Mouse (Mus musculus) retina, postnatal 7 days (tissue): ENCODE results near the gene Ccdc177.
"Not testable (repeated sequence)": the region's sequence is repeated elsewhere in the genome, so short reads cannot be mapped to it uniquely, and the experiment has no call there.

Experiments used
- DNase-seq: peaks from one replicate; pipeline ENCODE4 v3.0.0-alpha.2; 2012; ENCODE audit warnings: low read depth, low spot score

Gene Ccdc177

DNA sequence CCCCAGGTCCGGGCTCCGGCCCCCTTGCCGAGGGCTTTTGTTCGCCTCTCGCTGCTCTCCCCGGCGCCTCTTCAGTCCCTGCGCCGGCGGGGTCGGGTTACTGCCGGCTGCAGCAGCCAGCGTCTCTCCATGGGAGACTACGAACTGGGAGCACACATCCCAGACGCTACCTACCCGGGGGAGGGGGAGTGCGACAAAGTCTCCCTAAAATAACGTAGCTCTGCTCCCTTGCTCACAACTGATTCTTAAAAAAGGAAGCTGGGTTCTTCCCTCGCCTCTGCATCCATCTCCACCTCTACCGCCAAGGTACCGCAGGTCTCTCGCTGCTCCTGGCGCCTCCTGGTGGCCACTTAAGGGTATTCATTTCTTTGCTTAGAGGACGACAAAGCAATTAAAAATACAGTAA, at the start of gene Ccdc177:
TSS of gene Ccdc177 (minus strand) at position 292 of the 406 bp plus-strand sequence.
- peak; percentile 65 for DNase-seq

- no peak for DNase-seq
These were observed 49.5 kb upstream of the Ccdc177 start for GRCm38 (mm10) chr12:80810005-80810404.

DNA sequence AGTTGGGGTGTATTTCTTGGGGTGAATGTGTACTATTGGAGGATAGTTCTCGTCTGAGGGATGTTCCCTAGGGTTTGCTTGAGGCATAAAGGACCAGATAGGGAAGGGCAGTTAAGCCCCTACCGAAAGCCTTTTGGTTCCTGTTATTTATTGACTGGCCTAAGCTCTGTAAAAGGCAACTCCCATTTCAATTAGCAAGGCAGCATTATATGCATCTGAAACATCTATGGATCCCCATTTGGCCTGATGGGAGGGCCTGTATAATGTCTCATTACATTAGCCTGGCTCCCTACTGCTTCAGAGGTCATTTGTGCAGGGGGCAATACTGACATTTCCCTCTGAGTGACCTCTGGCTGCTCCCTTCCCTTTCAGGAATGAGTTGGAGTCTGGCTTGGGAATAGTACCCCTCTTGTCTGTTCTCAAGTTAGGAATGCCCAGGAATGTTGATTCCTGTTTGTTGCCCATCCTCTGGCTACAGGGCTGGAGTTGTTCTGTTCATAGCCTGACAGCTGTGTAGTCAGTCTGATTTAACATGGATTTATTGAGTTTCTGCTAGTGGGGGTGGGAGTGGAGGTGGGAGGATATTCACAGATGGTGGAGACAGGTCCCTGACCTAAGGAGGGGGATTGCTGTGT, 47.1 kb upstream of the Ccdc177 start:
- DNase-seq = no peak

DNA sequence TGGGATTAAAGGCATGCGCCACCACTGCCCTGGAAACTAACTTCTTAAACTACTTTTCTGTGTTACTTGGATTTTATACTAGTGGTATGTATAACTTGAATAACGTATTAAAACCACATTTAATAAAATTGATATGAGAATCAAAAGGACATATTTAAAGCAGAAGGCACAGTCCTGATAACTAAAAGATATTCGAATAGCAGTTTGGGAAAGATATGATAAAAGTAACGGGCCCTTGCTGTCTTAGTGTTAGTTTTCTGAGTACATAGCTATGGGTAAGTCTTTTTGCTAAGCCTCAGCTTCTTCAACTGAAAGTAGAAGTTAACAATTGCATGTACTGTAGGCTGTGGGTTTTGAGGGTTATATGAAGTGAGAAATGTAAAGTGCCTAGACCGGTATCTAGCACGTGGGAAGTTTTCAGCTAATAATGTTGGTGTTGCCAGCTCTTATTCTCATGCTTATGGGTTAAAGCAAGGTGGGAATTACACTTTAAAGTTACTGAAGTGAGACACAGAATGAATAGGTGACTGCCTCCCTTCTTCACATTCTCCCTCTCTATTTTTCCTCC, 44.5 kb upstream of the Ccdc177 start:
- no peak for DNase-seq

DNA sequence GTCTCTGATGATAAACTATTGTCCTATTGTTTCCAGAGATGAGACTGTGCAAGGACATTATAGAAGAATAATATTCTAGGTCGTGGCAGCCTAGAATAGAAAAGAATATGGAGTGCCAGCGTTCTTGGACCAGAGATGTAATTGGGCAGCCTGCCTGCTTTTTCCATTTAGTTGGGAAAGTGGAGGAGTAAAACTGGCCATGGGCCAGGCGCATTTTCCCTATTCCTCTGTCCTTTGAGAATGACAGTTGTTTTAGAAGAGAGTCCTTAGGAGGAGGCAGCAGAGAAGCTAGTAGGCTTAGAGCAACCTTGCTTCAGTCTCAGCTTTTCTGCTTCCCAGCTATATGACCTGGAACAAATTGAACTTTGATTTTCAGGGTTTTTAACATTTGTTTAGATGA, 43.4 kb upstream of the Ccdc177 start:
- no peak for DNase-seq

DNA sequence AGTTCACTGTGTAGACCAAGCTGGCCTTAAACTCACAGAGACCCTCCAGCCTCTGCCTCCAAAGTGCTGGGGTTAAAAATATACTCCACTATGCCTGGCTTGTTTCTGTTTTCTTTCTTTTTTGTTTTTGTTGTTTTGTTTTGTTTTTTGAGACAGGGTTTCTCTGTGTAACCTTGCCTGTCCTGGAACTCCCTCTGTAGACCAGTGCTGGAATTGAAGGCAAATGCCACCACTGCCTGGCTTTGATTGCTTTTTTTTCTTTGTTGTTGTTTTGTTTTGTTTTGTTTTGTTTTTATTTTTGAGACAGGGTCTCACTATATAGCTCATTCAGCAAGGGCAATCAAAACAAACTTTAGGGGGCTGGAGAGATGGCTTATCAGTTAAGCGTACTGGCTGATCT, 41.0 kb upstream of the Ccdc177 start:
- no peak for DNase-seq

DNA sequence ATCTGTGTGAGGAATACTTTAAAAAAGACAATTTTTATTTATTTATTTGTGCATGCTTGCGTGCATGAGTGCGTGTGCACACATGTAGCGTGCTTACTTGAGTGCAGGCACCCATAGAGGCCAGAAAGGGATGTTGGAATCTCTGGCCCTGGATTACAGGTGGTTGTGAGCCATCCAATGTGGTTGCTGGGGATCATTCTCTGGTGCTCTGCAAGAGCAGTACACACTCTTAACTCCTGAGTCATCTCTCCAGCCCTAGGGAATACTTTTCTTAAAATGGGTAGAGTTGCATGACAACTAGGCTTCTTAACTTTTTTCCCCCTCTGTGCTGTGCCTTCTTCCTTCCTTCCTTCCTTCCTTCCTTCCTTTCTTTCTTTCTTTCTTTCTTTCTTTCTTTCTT, 39.7 kb upstream of the Ccdc177 start:
- no peak for DNase-seq

- no peak for DNase-seq
These were observed 37.8 kb upstream of the Ccdc177 start for GRCm38 (mm10) chr12:80798271-80798670.

DNA sequence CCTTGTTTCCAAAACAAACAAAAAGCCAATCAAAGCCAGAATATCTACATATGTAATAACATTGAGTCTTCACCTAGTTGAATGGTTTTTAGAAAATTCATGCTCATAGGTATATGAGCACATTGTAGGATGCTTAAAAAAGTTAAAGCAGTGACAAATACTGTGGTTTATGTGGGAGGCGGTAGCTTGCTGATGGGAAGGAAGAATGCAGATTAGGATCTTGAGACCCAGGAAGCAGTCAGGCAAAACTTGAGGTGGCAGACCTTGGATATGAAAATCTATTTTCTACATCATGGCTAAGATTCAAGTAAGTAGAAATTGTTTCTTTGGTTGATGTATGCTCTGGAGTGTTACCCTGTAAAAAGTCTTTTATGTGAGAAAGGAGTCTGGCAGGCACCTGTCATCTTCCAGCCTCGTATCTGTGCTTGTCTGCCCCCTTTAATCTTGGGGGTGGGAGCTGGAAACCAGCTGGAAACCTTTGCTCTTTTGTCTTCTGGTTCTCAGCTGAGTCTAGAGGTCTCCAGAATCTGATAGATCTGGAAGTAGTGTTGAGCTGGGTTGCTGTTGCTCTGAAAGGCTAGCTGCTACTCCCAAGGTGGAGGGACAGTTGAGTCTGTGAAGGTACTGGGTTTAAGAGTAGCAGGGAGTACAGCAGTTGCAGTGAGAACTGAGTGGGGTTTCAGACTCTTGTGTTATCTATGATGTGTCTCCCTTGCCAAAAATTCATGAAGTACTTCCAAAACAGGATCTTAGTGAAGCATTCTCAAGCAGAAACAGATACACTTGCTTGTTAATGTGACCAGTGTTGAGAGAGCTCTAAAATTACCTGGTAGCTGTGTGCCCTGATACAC, 34.7 kb upstream of the Ccdc177 start:
- DNase-seq = no peak

DNA sequence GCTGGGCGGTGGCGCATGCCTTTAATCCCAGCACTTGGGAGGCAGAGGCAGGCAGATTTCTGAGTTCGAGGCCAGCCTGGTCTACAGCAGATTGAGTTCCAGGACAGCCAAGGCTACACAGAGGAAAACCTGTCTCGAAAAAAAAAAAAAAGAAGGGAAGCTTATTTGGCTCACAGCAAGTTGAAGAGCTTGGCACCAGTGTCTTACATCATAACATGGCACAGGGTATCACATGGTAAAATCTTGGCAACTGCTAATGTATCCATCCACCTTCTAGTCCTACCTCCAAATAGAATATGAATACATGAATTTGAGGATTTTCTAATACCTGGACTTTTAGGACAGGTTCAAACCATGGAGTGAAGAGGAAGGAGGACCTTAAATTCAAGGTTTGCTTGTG, 34.0 kb upstream of the Ccdc177 start:
- DNase-seq = no peak

DNA sequence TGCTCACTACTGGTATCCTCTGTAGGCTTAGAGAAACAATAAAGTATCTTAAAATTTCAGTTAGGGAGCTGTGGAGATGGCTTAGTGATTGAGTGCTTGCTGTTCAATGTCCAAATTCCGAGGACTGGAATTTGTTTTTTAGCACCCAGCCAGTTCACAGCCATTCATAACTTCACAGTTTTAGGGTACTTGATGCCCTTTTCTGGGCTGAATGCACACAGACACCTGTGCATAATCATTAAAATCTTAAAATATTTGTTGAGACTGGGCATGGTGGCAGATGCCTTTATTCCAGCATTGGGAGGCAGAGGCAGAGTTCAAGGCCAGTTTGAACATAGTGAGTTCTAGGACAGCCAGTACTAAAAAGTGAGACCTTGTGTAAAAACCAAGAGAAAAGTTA, 33.0 kb upstream of the Ccdc177 start:
- DNase-seq = no peak

DNA sequence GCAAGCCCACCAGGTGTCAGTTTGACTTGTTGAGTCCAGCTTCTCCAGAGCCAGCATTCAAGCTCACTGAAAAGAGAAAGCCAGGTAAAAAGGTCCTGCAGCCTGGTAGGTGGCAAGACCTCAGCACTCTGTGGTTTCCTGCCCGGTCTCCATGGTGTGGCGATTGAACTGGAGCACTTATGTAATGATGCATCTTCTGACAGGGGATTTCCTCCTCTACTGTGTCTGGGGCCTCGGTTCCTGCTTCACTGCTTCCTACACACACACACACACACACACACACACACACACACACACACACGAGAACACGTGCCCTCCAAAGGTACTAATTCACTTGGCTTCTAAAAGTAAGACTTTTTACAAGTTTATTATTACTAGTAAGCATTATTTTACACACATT, 32.4 kb upstream of the Ccdc177 start:
- DNase-seq = no peak

- no peak for DNase-seq
These were observed 31.3 kb upstream of the Ccdc177 start for GRCm38 (mm10) chr12:80791571-80792444.

DNA sequence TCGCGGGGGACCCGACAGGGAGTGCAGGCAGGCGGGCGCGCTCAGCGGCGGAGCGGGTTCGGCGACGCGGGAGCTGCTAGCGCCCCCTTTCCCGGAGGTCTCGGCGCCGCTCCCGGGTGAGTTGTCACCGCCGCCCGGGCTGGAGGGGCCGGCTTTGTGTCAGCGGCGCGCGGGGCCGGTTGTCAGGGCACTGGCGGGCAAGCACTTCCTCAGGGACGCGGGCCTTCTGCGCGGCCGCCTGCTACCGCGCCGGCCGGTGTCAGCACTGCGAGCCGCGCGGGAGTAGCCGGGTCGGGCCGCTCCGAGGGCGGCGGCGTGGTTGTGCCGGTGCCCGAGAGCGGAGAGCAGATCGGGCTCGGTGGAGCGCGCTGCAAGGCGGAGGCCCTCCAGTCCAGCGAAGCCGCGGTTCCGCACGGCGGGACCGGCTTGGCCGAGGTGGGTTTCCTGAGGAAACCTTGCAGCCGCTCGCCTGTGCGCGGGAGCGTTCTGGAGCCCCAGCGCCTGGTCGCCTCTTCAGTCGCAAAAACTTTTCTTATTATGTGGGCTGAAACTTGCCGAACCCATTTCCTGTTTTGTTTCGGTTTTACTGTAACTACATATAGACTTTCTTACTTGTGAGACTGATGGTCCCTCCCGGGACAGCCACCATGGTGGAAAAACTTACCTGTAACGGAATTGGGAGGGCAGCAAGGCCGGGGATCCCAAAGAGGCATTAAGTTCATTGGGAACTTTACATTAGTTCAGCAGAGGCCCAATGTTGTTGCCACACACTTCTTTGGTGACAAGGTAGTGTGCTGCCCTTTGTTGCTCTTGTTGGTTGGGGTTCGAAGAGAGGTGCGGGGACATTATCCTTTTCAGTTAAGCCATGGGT, 30.4 kb upstream of the Ccdc177 start:
- no peak for DNase-seq

DNA sequence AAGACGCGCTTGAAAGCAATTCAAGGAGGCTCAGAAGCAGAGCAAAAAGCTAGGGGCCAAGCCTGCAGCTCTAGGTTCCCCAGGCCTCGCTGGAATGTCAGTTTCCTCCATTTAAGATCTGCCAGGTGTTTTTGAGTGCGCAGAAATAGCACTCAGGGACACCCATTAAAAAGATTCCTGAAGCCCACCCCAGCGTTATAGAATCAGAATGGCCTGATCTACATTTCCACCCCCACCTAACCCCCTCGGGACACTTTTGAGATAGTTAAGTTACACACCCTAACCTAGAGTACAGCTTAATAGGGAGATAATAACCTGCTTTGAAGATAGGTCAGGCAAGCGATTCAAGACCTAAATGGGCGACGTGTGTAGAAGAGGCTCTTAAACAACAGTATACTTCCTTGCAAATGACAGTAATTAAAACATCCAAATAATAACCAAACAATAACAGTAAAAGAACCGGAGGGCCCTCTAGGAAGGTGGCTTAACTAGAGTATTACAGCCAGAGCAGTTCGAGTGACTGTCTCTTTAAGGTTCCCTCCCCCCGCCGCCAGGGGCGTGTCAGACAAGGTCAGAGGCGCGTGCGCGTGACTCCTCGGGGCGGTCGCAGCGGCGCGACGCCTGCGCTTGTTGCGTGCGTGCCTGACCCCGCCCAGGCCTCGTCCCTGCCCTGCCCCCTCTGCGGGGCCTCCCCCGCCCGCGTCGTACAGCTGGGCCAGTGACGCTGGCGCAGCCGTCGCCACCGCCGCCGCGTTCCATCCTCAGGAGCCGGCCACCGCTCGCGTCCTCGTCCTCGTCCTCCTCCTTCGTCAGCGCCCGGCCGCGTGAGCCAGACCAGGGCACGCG, 29.6 kb upstream of the Ccdc177 start, which contains the start of gene Susd6:
TSS of gene Susd6 (plus strand) at position 662 of the 846 bp plus-strand sequence.
- peak; percentile 97 for DNase-seq

- not testable (repeated sequence) for DNase-seq
These were observed 28.8 kb upstream of the Ccdc177 start for GRCm38 (mm10) chr12:80789276-80789675.

DNA sequence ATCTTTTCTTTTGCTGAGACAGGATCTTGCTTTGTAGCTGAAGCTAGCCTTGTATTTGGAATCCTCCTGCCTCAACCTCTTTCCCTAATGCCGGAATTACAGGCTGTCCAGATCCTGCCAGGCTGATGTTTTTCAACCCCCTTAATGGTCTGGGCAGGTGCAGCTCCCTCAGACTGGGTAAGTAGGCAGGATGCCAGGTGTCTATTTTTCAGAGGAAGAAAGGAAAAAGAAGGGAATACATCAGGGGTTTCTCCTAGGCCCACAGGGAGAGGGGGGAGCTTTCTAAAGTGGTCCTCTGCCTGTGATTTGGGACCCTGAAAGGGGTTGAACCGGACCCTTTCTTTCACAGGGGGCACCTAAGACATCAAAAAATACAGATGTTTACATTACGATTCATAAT, 27.7 kb upstream of the Ccdc177 start:
- DNase-seq = no peak

- DNase-seq = no peak
These were observed 27.1 kb upstream of the Ccdc177 start for GRCm38 (mm10) chr12:80787604-80788003.

- no peak for DNase-seq
These were observed 26.1 kb upstream of the Ccdc177 start for GRCm38 (mm10) chr12:80786591-80786990.

- DNase-seq = no peak
These were observed 25.1 kb upstream of the Ccdc177 start for GRCm38 (mm10) chr12:80785597-80785996.
